21 mouse cellular contexts compared by ENCODE assay signal in genomic region chr2:180796008-180796407, GRCm38 (mm10). TPM values are rescaled to one million over a fixed set of nuclear protein-coding genes. Genes with fewer than 3 reads are reported as not detected.
DNase-seq lines count a peak whose midpoint lies in the region; ATAC-seq and TF ChIP-seq lines count a peak whose summit lies in the region.
"Had no signal": no experiment of that assay in that cellular context is flagged by ENCODE, and none has a peak within 500 bp of the region (broad histone marks: within the 10 kb centered on the region; RNA-seq: fewer than 3 reads in every experiment).

No protein-coding gene starts in this region.

- DNase-seq in heart, postnatal 0 days (ENCODE audit: low spot score), result no peak
- no peak for DNase-seq in heart, postnatal 25 days (ENCODE audit: low spot score)
- no peak for DNase-seq in lung, embryonic 14.5 days
- no peak for DNase-seq in lung, adult 18-20 months
- DNase-seq in MEL (ENCODE audit: low read depth, low spot score), result peak; percentile 16
- peak; percentile 13 for DNase-seq in induced T-regulatory cell, adult 2 months (ENCODE audit: low read depth)
- DNase-seq in urinary bladder, postnatal 10 days (ENCODE audit: low spot score), result no peak
- DNase-seq in urinary bladder, postnatal 36 days (ENCODE audit: low spot score in 2 of 2), result no peak
- DNase-seq: B cell, adult 2 months; cerebellum, adult 8-10 months; kidney, adult 8-10 months; lung, postnatal 14 days; thymus, postnatal 14 days had no signal

- H3K27ac ChIP-seq in heart, postnatal 0 days (ENCODE audit: low read depth), result no peak overlapping the region
- no peak overlapping the region for H3K27ac ChIP-seq in lung, embryonic 14.5 days (ENCODE audit: low read depth)
- no peak overlapping the region for H3K27ac ChIP-seq in MEL (ENCODE audit: control insufficient read depth, low read depth, low read length)
- H3K27ac ChIP-seq: embryonic facial prominence, embryonic 12.5 days; heart, embryonic 10.5 days; limb, embryonic 15.5 days; neural tube, embryonic 12.5 days had no signal

- TF ChIP-seq POLR2A in MEL (IDR thresholded peaks at IDR 0.05; ENCODE audit: control insufficient read depth in 1 of 2, insufficient read depth in 1 of 2, low read depth in 1 of 2, low read length in 2 of 2, poor library complexity in 1 of 2), result no peak

- no peak overlapping the region for H3K4me2 ChIP-seq in heart, postnatal 0 days (ENCODE audit: low read depth, low read length)
- no peak overlapping the region for H3K4me2 ChIP-seq in lung, embryonic 14.5 days
- H3K4me2 ChIP-seq: embryonic facial prominence, embryonic 12.5 days; limb, embryonic 15.5 days; midbrain, embryonic 12.5 days; neural tube, embryonic 12.5 days had no signal

- no peaks in the 10 kb centered on the region for H3K4me1 ChIP-seq in heart, postnatal 0 days (ENCODE audit: control insufficient read depth, insufficient read depth)
- no peaks in the 10 kb centered on the region for H3K4me1 ChIP-seq in lung, embryonic 14.5 days (ENCODE audit: insufficient read depth)
- H3K4me1 ChIP-seq in MEL (ENCODE audit: control insufficient read depth in 1 of 2, insufficient read depth in 2 of 2, low read length in 2 of 2), result no peaks in the 10 kb centered on the region
- H3K4me1 ChIP-seq: embryonic facial prominence, embryonic 12.5 days; limb, embryonic 15.5 days had no signal

- no peak for TF ChIP-seq EP300 in heart, postnatal 0 days (IDR thresholded peaks at IDR 0.05; ENCODE audit: low read depth)
- no peak for TF ChIP-seq EP300 in MEL (IDR thresholded peaks at IDR 0.05; ENCODE audit: low read depth in 1 of 2, low read length in 2 of 2)

- no peaks in the 10 kb centered on the region for H3K9me3 ChIP-seq in heart, postnatal 0 days (replicated peaks; ENCODE audit: control insufficient read depth, low read length)
- H3K9me3 ChIP-seq in lung, embryonic 14.5 days (ENCODE audit: low read depth, low read length), result no peaks in the 10 kb centered on the region
- H3K9me3 ChIP-seq in MEL (replicated peaks; ENCODE audit: insufficient read depth, low read length), result no peaks in the 10 kb centered on the region
- H3K9me3 ChIP-seq: embryonic facial prominence, embryonic 12.5 days; heart, embryonic 10.5 days; limb, embryonic 15.5 days; midbrain, embryonic 12.5 days; neural tube, embryonic 12.5 days had no signal

- 33% methylated on average over 4 of the region's 4 CpGs for WGBS in heart, postnatal 0 days
- 62% methylated on average over 4 of the region's 4 CpGs for WGBS in lung, embryonic 14.5 days

- intact Hi-C loops in heart, postnatal 25 days (cut with DNase I), result loop anchor here (10.0 kb wide), 1 partner anchor 269 kb away; no protein-coding TSS in a partner anchor

- ATAC-seq in heart, postnatal 0 days (ENCODE audit: insufficient read depth, low read depth), result no peak
- ATAC-seq in lung, embryonic 14.5 days (ENCODE audit: insufficient read depth), result no peak

- TF ChIP-seq RAD21 in MEL (IDR thresholded peaks at IDR 0.05; ENCODE audit: low read depth, low read length), result no peak

- peaks cover 3% of the 10 kb centered on the region; the same call in 1 of the 2 replicates for H3K27me3 ChIP-seq in heart, postnatal 0 days (ENCODE audit: control insufficient read depth, insufficient read depth, low read length)
- H3K27me3 ChIP-seq in lung, embryonic 14.5 days (ENCODE audit: insufficient read depth, low read length), result no peaks in the 10 kb centered on the region
- H3K27me3 ChIP-seq in MEL (ENCODE audit: control insufficient read depth in 1 of 2, insufficient read depth in 2 of 2, low read length in 2 of 2), result no peaks in the 10 kb centered on the region
- H3K27me3 ChIP-seq: neural tube, embryonic 12.5 days had no signal

- no peaks in the 10 kb centered on the region for H3K36me3 ChIP-seq in heart, postnatal 0 days (replicated peaks; ENCODE audit: control insufficient read depth, insufficient read depth, low read length)
- no peaks in the 10 kb centered on the region for H3K36me3 ChIP-seq in lung, embryonic 14.5 days (ENCODE audit: insufficient read depth)
- H3K36me3 ChIP-seq in MEL (ENCODE audit: control insufficient read depth in 1 of 2, insufficient read depth in 2 of 2, low read length in 2 of 2), result no peaks in the 10 kb centered on the region
- H3K36me3 ChIP-seq: embryonic facial prominence, embryonic 12.5 days; heart, embryonic 10.5 days; limb, embryonic 15.5 days; midbrain, embryonic 12.5 days; neural tube, embryonic 12.5 days had no signal

- H3K4me3 ChIP-seq in heart, postnatal 0 days (ENCODE audit: low read depth, low read length), result no peak overlapping the region
- no peak overlapping the region for H3K4me3 ChIP-seq in lung, embryonic 14.5 days (ENCODE audit: low read depth, low read length)
- no peak overlapping the region for H3K4me3 ChIP-seq in MEL (ENCODE audit: control insufficient read depth in 1 of 2, insufficient read depth in 1 of 2, low read depth in 2 of 2, low read length in 2 of 2)
- H3K4me3 ChIP-seq: embryonic facial prominence, embryonic 12.5 days; heart, embryonic 10.5 days; limb, embryonic 15.5 days; midbrain, embryonic 12.5 days; neural tube, embryonic 12.5 days had no signal

- no peak overlapping the region for H3K9ac ChIP-seq in heart, postnatal 0 days (replicated peaks; ENCODE audit: low read depth, low read length)
- H3K9ac ChIP-seq in lung, embryonic 14.5 days, result no peak overlapping the region
- H3K9ac ChIP-seq in MEL (ENCODE audit: control insufficient read depth, low read depth, low read length, poor library complexity, severe bottlenecking), result no peak overlapping the region
- H3K9ac ChIP-seq: embryonic facial prominence, embryonic 12.5 days; limb, embryonic 15.5 days; midbrain, embryonic 12.5 days; neural tube, embryonic 12.5 days had no signal

- peak; percentile 29 for TF ChIP-seq CTCF in heart, postnatal 0 days (IDR thresholded peaks at IDR 0.05; ENCODE audit: low read depth)
- peak; percentile 47 for TF ChIP-seq CTCF in lung, embryonic 14.5 days (IDR thresholded peaks at IDR 0.05; ENCODE audit: low read depth)
- TF ChIP-seq CTCF in MEL (IDR thresholded peaks at IDR 0.05 in 2 of 3, conservative IDR thresholded peaks at IDR 0.05 in 1 of 3; ENCODE audit: control insufficient read depth in 1 of 3, insufficient read depth in 1 of 3, low read depth in 2 of 3, low read length in 3 of 3, poor library complexity in 1 of 3, severe bottlenecking in 1 of 3), result peak; percentile 3 to 35 (median 32); a peak in 4 of 6 replicates

- H3K79me2 ChIP-seq in MEL (ENCODE audit: control insufficient read depth, insufficient read depth, low read length, poor library complexity), result no peaks in the 10 kb centered on the region

TF ChIP-seq in MEL, 35 proteins besides CTCF, POLR2A, EP300 and RAD21:
- no peak for TF ChIP-seq MAX (IDR thresholded peaks at IDR 0.05; ENCODE audit: low read length)
- no peak for TF ChIP-seq SMC3 (IDR thresholded peaks at IDR 0.05; ENCODE audit: low read depth, low read length)
- TF ChIP-seq ETS1 (IDR thresholded peaks at IDR 0.05; ENCODE audit: low read depth, low read length), result no peak
- TF ChIP-seq ELF1 (IDR thresholded peaks at IDR 0.05; ENCODE audit: low read depth, low read length), result no peak
- no peak for TF ChIP-seq RCOR1 (IDR thresholded peaks at IDR 0.05; ENCODE audit: low read depth, low read length)
- TF ChIP-seq E2F4 (IDR thresholded peaks at IDR 0.05; ENCODE audit: borderline replicate concordance, low read depth, low read length), result no peak
- no peak for TF ChIP-seq USF1 (IDR thresholded peaks at IDR 0.05; ENCODE audit: low read depth, low read length)
- no peak for TF ChIP-seq MYC (IDR thresholded peaks at IDR 0.05; ENCODE audit: low read depth, low read length)
- no peak for TF ChIP-seq TAL1 (IDR thresholded peaks at IDR 0.05; ENCODE audit: low read length)
- TF ChIP-seq HCFC1 (IDR thresholded peaks at IDR 0.05; ENCODE audit: low read depth, low read length), result no peak
- no peak for TF ChIP-seq POLR2AphosphoS5 (IDR thresholded peaks at IDR 0.05; ENCODE audit: borderline replicate concordance, low read depth, low read length)
- TF ChIP-seq UBTF (IDR thresholded peaks at IDR 0.05; ENCODE audit: borderline replicate concordance, insufficient read depth, low read depth, low read length), result no peak
- TF ChIP-seq USF2 (IDR thresholded peaks at IDR 0.05; ENCODE audit: borderline replicate concordance in 1 of 2, insufficient read depth in 1 of 2, low read depth in 1 of 2, low read length in 2 of 2), result no peak
- no peak for TF ChIP-seq SIN3A (IDR thresholded peaks at IDR 0.05; ENCODE audit: low read length)
- TF ChIP-seq JUND (IDR thresholded peaks at IDR 0.05; ENCODE audit: low read depth, low read length), result no peak
TF ChIP-seq in MEL: peak in this region for 0.

RNA-seq across cellular contexts. Expression of gene Bhlhe23, which starts 19.3 kb away (rescaled TPM):
- total RNA-seq in heart, postnatal 0 days (2014; rRNA removed; ENCODE audit: low replicate concordance), result not detected in 2 replicates
- polyA plus RNA-seq in heart, postnatal 0 days (2015; fragmentation: Nextera tagmentation; extraction: Ambion mirVana), result not detected in 2 replicates
- total RNA-seq in heart, postnatal 25 days (2021), result not detected
- not detected in 2 replicates for polyA plus RNA-seq in lung, embryonic 14.5 days (2014; fragmentation: Nextera tagmentation; extraction: Ambion mirVana)
- not detected in 2 replicates for total RNA-seq in MEL (2012; rRNA removed)
- polyA plus RNA-seq in MEL (2012; ENCODE audit: insufficient read depth in 1 of 2, insufficient read length in 2 of 2, low read depth in 1 of 2, low replicate concordance in 2 of 2, missing spikeins in 1 of 2), result not detected
- total RNA-seq: gastrocnemius, adult 18-20 months; hematopoietic stem cell, adult 5-6 weeks; layer of hippocampus, adult 18-20 months had no signal
- polyA plus RNA-seq: limb, embryonic 15.5 days had no signal

Comparison
In these comparisons a context has a peak if more than half of its experiments do, and no peak if none do; other contexts are left out.
1. DNase-seq: peak in MEL (single experiment) and induced T-regulatory cell, adult 2 months (single experiment); none in heart, postnatal 0 days (single experiment), heart, postnatal 25 days (single experiment), lung, embryonic 14.5 days (single experiment), lung, adult 18-20 months (0 of 2), urinary bladder, postnatal 10 days (single experiment) and urinary bladder, postnatal 36 days (0 of 2).
2. Peak in every context shown above with its lines, with median percentiles within 50 percentile points of each other: CTCF ChIP-seq.